Mouse (Mus musculus): ENCODE measurements at regions not wholly inside any gene's neighbourhood (a gene's known extent, or its start where the extent isn't known, plus 50 kb on each side); places are given as distances from the start of the nearest gene placed in this dataset.

DNA sequence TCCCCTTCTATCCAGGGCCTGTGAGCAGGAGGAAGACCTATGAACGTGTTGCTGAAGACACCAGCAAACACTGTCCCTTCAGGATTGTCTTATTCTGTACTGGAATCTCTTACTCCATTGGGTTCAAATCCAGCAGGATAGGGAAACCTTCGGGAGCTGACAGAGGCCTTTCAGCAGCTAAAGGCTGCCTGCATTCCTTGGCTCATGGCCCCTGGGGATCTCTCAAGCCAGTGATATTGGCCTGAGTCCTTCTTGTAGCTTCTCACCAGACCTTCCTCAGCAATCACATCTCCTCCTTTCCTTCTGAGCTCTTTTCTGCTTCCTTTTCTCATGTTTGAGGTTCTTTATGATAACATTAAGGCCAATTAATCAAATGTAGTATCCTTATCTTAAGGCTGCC, 103.8 kb upstream of the Sh3bp4 start:
- DNase-seq: no peak

- DNase-seq: no peak
Observed at GRCm38 (mm10) chr1:88968142-88968541, 102.1 kb upstream of the Sh3bp4 start.

- DNase-seq: no peak
Observed at GRCm38 (mm10) chr1:88969016-88969415, 101.2 kb upstream of the Sh3bp4 start.

GRCm38 (mm10) chr1:88969630-88970029, 100.6 kb upstream of the Sh3bp4 start:
- no peak for DNase-seq

DNA sequence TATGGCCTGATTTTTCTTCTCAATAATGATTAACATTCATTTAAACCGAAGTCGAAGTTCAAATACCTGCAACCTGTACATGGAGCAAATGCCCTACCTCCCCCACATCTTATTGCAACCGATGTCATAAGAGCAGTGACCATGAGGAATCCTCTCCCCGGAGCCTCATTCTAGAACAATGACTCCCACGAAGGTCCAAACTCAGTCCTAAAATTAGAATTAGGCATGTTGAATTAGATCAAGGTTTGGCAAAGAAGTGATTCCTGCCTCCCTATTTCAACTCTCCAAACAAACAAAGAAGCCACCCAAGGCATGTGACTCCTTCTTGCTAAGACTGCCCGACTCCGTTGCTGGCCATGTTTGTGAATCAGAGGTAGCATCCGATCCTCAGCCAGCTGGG, 94.1 kb upstream of the Sh3bp4 start:
- no peak for DNase-seq

GRCm38 (mm10) chr1:88988011-88988695, 82.1 kb upstream of the Sh3bp4 start:
- DNase-seq: no peak

- no peak for DNase-seq
Observed at GRCm38 (mm10) chr1:88994588-88995331, 75.5 kb upstream of the Sh3bp4 start.

- no peak for DNase-seq
Observed at GRCm38 (mm10) chr1:88995945-88996344, 74.3 kb upstream of the Sh3bp4 start.

DNA sequence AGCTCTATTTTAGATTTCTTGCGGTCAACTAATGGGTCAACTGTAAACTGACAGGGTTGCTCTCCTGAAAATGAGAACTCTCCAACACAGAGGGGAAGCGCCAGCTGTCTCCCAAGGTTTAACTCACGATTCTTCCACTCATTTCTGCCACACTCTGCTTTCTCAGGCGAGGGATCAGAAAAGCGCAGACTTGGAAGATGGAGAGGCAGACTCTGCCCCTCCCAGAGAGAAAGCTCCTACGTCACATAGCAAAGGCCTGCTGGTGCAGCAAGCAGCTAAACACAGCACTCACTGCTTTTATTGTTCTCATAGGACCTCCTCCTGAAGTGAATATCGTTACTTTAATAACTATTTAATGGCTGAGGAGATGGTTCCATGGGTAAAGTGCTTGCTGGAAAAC, 73.6 kb upstream of the Sh3bp4 start:
- no peak for DNase-seq

GRCm38 (mm10) chr1:88997847-88998246, 72.4 kb upstream of the Sh3bp4 start:
- no peak for DNase-seq

DNA sequence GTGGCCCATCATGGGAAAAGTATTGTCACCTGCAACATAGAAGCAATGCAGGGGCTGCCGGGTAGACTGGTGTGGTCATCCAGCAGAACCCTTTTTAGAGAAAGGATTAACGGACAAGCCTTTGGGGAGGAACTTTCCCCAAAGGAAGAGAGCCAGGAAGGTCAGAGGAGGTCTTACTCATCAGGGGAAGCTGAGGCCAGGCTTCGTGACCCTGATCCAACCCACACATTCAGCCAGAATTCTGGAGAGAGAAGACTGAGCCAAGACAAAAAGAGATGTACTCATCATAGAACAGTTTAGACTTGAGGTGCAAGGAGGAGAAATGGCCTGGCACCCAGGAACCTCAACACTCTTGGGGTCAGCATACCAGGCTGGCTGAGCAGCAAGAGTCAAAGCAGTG, 67.9 kb upstream of the Sh3bp4 start:
- no peak for DNase-seq

DNA sequence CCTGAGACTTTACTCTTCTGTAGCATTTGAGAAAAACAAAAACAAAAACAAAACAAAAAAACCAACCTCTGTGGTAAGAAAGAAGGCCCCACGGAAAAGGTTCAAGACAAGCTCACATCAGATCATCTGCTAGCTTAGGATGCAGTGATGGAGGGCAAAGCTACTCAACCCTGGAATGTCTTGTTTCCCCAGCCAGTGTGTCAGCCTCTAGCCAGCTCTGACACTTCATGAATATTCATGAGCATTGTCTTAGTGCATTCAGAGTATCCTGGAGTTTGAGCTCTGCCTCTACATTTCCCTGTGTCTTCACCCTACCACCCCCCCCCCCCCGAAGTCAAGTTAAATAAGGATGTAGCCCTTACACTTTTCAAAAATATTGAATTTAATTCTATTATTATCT, 66.5 kb upstream of the Sh3bp4 start:
- no peak for DNase-seq

- DNase-seq: no peak
Observed at GRCm38 (mm10) chr1:89007476-89007875, 62.7 kb upstream of the Sh3bp4 start.

DNA sequence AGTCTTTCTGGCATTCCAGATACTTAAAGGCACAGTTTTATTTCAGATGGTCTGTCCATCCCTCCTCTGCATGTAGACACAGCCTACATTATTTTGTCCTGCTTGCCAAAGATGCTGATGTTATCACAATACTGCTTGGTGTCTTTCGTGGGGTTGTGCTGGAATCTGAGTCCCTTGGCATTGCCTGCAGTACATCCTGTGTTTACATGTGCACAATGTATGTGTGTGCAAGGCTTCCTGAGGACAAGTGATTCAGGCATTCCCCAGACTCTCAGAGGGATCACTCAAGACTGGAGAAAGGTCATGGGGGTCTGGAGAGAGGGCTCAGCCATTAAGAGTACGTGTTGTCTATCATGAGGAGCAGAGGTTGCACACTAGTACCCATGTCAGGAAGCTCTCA, 60.0 kb upstream of the Sh3bp4 start:
- no peak for DNase-seq

GRCm38 (mm10) chr1:89011454-89011853, 58.8 kb upstream of the Sh3bp4 start:
- DNase-seq: no peak

- no peak for DNase-seq
Observed at GRCm38 (mm10) chr1:89015385-89015784, 54.8 kb upstream of the Sh3bp4 start.

GRCm38 (mm10) chr1:89015845-89016244, 54.4 kb upstream of the Sh3bp4 start:
- no peak for DNase-seq

DNA sequence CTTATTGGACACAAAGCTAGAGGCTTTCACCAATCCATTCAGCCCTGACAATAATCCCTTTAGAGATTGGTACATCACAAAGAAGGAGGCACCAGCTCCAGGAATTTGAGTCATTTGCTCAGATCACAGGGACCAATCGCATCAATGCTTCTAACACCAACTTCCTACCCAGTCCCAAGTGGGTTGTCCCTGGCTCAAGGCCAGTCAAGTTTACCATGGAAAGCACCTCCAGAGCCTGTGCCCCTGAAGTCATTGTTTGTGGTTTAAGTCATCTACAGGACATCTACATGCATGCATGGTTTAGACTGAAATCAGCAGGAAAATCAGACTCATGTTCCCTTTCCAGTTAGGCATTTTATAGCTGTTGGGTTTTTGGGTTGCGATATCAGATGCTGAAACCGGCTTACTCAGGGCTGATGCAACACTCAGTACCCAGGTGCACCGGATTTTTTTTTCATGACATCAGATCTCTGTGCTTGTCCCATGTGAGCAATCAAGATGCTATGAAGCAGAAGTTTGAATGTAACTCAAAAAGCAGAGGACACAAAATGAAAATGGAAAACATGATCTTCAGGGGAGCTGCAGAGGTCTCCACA, 50.3 kb upstream of the Sh3bp4 start:
- DNase-seq: no peak

Data from right cerebral cortex, postnatal 14 days (tissue).